Mouse (Mus musculus) liver, embryonic 12.5 days (tissue): ENCODE measurements around the gene Sumo3. TPM values are rescaled to one million over a fixed set of nuclear protein-coding genes. Genes with fewer than 3 reads are reported as not detected.

ENCODE experiments used
- ATAC-seq: fragments of 200-750 bp; cut with Nextera tagmentation; 2 replicates; pipeline ENCODE4 v1.8.0; 2017; ENCODE audit warnings: moderate number of reproducible peaks, mild to moderate bottlenecking, moderate library complexity
- H3K27ac ChIP-seq: fragments of 300-500 bp; sonication (generic); 2 replicates; pipeline ENCODE4 v1.5.1; 2016; ENCODE audit warnings: mild to moderate bottlenecking
- H3K27me3 ChIP-seq: fragments of 300-500 bp; sonication (generic); replicated peaks from 2 replicates; pipeline ENCODE4 v1.6.1; 2016; ENCODE audit warnings: mild to moderate bottlenecking, moderate library complexity
- H3K36me3 ChIP-seq: fragments of 300-500 bp; sonication (generic); 2 replicates; pipeline ENCODE4 v1.6.1; 2016; ENCODE audit warnings: mild to moderate bottlenecking, moderate library complexity
- H3K4me1 ChIP-seq: fragments of 300-500 bp; sonication (generic); 2 replicates; pipeline ENCODE4 v1.6.1; 2016
- H3K4me2 ChIP-seq: fragments of 300-500 bp; sonication (generic); 2 replicates; pipeline ENCODE4 v1.6.1; 2016; ENCODE audit warnings: mild to moderate bottlenecking, moderate library complexity
- H3K4me3 ChIP-seq: fragments of 300-500 bp; sonication (generic); 2 replicates; pipeline ENCODE4 v1.5.1; 2016; ENCODE audit warnings: mild to moderate bottlenecking, moderate library complexity
- H3K9ac ChIP-seq: fragments of 300-500 bp; sonication (generic); 2 replicates; pipeline ENCODE4 v1.6.1; 2016; ENCODE audit warnings: mild to moderate bottlenecking, moderate library complexity
- H3K9me3 ChIP-seq: fragments of 300-500 bp; sonication (generic); replicated peaks from 2 replicates; pipeline ENCODE4 v1.6.1; 2016; ENCODE audit warnings: mild to moderate bottlenecking, moderate library complexity
- WGBS: fragments of 180-500 bp; shearing (Covaris S2); methylation state at CpG from one replicate; pipeline ENCODE4 v1.1.7; 2016; ENCODE audit not compliant: insufficient replicate concordance; 5-methylcytosine and 5-hydroxymethylcytosine counted together
- polyA plus RNA-seq: library from polyadenylated mRNA; unstranded; fragments of >200 nt; fragmentation: Nextera tagmentation; extraction: Ambion mirVana; gene quantifications from 2 replicates; pipeline ENCODE4 v1.2.1, GENCODE M21; 2016

The Sumo3 gene
- polyA plus RNA-seq, 1 experiment from 2014 or later: 138 TPM

DNA sequence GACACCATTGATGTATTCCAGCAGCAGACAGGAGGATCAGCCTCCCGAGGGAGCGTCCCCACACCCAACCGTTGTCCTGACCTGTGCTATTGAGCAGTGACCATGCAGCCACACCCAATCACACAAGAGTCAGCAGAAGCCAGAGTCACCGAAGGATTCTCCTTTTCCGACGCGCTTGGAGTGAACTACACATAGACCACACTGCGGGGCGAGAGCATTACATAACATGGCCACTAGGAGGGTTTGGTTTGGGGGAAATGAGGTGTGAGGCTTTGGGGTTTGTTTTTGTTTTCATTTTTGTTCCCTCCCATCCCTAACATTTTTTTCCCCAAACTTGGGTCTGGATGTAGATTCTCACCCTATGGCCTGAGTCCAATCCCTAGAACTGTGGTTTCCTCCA is 10.3 kb downstream of the Sumo3 start:
- Histone ChIP-seq H3K27me3 (no peaks in the 10 kb centered on the region), H3K27ac (no peak overlapping the region), H3K9ac (no peak overlapping the region), H3K4me1 (peaks cover 17% of the 10 kb centered on the region; the same call in 1 of the 2 replicates), H3K36me3 (peaks cover 80% of the 10 kb centered on the region), H3K9me3 (no peaks in the 10 kb centered on the region), H3K4me2 (no peak overlapping the region), H3K4me3 (no peak overlapping the region)
- no peak for ATAC-seq
- WGBS: 87% methylated on average over 9 of the region's 9 CpGs

DNA sequence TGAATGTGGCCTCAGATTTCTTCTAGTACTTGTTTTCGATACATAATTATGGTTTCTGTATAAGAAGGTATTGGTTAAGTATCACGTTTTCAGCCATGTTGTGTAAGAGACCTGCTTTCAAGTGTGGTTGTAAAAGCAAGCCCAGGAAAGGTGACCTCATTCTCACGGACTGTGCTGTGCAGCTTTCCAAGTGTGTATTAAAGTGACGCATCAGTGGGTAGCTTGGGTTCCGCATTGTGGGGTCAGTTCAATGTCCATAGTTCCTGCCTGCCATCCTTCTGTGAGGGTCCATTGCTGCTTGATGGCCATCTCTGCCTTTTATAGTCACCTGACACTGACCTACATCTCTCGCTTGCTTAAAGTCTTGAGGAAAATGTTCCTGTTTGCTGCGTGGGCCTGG is 11.0 kb downstream of the Sumo3 start:
- ATAC-seq: 0 out of 2 replicates have a peak, but pooled peaks have one; percentile 25
- no peaks in the 10 kb centered on the region for H3K9me3 ChIP-seq
- H3K27me3 ChIP-seq: no peaks in the 10 kb centered on the region
- 86% methylated on average over 7 of the region's 7 CpGs for WGBS
- H3K27ac ChIP-seq: no peak overlapping the region
- no peak overlapping the region for H3K4me2 ChIP-seq
- H3K4me1 ChIP-seq: peaks cover 17% of the 10 kb centered on the region
- H3K36me3 ChIP-seq: peaks cover 72% of the 10 kb centered on the region
- H3K4me3 ChIP-seq: no peak overlapping the region
- H3K9ac ChIP-seq: no peak overlapping the region

DNA sequence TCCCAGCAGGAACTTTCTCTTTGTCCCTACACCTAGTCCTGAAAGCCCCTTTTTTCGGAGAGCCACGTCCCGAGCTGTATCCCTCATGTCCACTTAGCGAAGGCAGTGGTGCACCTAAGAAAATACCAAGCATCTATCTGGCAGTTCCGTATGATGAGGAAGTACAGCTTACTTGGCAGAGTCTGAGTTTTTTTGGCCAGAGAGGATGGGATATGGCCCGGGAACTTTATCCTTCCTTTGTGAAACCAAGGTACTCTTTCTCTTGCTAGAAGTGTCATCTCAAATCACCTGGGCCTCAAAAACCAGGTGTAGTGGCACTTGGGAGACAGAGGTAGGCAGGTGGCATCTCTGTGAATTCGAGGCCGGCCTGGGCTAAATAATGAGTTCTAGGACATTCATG is 15.6 kb downstream of the Sumo3 start:
- no peak for ATAC-seq
- peak overlapping the region; percentile 83 for H3K4me2 ChIP-seq
- H3K9ac ChIP-seq: peak overlapping the region; percentile 99
- H3K4me1 ChIP-seq: peaks cover 45% of the 10 kb centered on the region
- no peaks in the 10 kb centered on the region for H3K9me3 ChIP-seq
- peak overlapping the region; percentile 97 for H3K4me3 ChIP-seq
- H3K27ac ChIP-seq: peak overlapping the region; percentile 96
- peaks cover 48% of the 10 kb centered on the region for H3K36me3 ChIP-seq
- H3K27me3 ChIP-seq: no peaks in the 10 kb centered on the region
- 65% methylated on average over 8 of the region's 8 CpGs for WGBS

DNA sequence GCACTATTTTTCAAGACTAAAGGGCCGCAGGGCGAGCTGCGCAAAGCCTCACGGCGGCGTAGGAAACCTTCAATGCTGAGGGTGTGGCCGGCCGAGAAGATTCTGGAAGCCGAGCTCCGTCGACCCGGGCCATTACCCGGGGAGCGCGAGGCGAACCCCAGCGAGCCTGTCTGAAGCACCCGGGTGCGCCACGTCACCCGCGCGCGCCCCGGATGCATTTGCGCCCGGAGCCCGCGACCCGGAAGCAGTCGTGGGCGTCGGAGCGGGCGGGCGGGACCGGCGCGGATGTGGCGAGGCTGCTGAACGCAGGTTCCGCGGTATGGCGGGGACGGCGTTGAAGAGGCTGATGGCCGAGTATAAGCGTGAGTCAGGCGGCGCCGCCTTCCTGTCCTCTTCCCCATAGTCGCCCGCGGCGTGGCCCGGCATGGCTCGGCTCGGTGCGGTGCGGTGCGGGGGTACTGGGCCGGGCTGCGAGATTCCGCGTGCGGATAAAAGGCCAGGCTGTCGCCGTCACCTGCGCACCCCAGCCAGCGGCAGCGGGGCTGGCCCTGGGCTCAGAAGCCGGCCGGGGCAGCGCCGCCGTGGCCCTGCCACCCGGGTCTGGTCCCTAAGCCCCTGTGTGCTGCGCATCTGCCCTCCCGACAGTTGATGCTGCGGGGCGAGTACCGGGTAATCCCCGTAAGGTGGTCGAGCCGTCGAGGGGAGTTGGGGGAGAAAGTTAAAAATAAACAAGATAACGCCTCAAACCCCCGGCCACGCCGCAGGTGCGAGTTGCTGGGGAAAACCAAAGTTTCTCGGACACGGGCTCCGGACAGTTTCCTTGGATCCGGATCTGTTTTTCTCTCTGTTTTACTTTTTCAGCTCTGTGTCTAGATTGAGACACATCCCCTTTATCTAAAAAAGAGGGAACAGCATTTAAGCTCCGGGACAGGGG is 16.4 kb downstream of the Sumo3 start, which contains the start of gene Ube2g2:
Gene Ube2g2, plus strand, starts transcription at position 221 of the 934 bp plus-strand sequence.
- Histone ChIP-seq H3K4me1 (peaks cover 50% of the 10 kb centered on the region), H3K9ac (peak within 1 kb of the TSS; percentile 99), H3K36me3 (peaks cover 44% of the 10 kb centered on the region), H3K4me2 (peak within 1 kb of the TSS; percentile 83), H3K27ac (peak within 1 kb of the TSS; percentile 96), H3K27me3 (no peaks in the 10 kb centered on the region), H3K4me3 (peak within 1 kb of the TSS; percentile 97), H3K9me3 (no peaks in the 10 kb centered on the region)
- under 1% methylated on average over 90 of the region's 96 CpGs for WGBS
- ATAC-seq: peak; percentile 94

DNA sequence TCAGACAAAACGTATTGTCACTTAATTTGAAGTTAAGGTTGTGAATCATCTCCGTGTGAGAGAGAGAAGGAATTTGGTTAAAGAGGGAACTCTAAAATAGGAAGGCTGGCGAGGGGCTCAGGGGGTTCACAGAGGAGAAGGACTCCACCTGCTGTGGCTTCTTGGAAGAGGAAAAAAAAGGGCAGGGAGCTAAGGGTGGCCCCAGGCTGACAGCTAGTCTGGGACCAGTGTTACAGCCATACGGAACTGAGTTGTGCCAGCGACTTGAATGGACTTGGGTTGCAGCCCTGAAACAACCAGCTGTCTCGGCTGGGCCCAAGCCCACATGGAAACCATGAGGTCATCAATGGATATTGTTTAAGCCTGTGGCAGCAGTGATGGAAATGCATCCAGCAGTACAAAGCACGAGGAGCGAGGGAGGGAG is 17.2 kb downstream of the Sumo3 start:
- Histone ChIP-seq H3K4me2 (peak overlapping the region; percentile 83), H3K9me3 (no peaks in the 10 kb centered on the region), H3K4me1 (peaks cover 53% of the 10 kb centered on the region), H3K27ac (peak overlapping the region; percentile 96), H3K4me3 (peak overlapping the region; percentile 97), H3K36me3 (peaks cover 37% of the 10 kb centered on the region), H3K27me3 (no peaks in the 10 kb centered on the region), H3K9ac (peak overlapping the region; percentile 99)
- WGBS: 15% methylated on average over 8 of the region's 8 CpGs
- no peak for ATAC-seq

DNA sequence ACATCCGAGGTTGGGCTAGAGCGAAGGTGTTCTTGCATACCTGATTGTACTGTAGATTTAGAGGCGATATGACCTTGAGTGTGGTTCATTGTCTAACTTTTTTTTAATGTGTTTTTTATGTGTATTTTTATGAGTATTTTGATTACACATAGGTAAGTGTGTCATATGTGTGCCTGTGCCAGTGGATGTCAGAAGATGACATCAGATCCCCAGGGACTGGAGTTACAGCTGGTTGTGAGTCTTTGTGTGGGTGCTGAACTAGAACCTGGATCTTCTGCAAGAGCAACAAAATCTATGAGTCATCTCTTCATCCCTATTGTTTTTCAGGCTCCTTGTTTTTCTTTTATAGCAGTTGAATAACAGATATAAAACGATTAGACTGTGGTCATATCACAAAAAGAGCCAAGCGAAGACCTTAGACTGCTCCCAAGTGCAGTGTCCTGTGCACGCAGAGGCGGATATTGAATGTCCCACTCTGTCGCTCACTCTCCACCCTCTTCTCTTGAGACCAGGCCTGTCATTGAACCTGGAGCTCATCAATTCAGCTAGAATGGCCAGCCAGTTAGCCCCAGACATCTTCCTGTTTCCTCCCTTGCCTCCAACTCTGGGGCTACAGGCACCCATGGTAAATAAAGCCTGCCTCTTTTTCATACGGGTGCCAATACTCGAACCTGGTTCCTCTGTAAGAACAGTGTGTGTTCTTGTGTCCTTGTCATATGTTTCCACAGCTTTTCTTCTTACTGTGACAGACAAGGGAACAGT is 17.9 kb downstream of the Sumo3 start:
- H3K4me2 ChIP-seq: peak overlapping the region; percentile 83
- peak overlapping the region; percentile 99 for H3K9ac ChIP-seq
- peaks cover 35% of the 10 kb centered on the region for H3K36me3 ChIP-seq
- H3K9me3 ChIP-seq: no peaks in the 10 kb centered on the region
- WGBS: 87% methylated on average over 10 of the region's 10 CpGs
- peak overlapping the region; percentile 97 for H3K4me3 ChIP-seq
- H3K27me3 ChIP-seq: no peaks in the 10 kb centered on the region
- no peak for ATAC-seq
- H3K27ac ChIP-seq: no peak overlapping the region
- H3K4me1 ChIP-seq: peaks cover 61% of the 10 kb centered on the region

DNA sequence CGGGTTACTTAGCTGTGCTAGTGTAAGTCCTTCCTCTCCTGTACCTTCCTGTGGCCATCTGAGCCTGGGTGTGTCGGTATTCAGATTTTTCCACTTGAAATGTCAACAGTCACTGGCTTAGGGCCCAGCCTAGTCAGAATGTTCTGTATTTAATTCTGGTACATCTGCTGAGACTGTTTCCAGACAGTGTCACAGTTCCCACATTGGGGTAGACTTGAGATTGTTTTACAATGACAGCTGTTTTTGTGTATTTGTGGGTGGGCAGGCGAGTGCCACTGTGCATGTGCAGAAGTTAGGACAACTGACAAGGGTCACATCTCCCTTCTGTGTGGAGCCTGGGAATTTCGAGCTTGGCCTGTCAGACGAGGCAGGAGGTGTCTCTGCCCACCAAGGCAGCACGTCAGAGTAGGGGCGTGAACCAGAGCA is 18.7 kb downstream of the Sumo3 start:
- no peak for ATAC-seq
- no peak overlapping the region for H3K27ac ChIP-seq
- H3K4me2 ChIP-seq: peak overlapping the region; percentile 83
- WGBS: 68% methylated on average over 7 of the region's 7 CpGs
- H3K9me3 ChIP-seq: no peaks in the 10 kb centered on the region
- no peaks in the 10 kb centered on the region for H3K27me3 ChIP-seq
- H3K4me3 ChIP-seq: no peak overlapping the region
- H3K36me3 ChIP-seq: peaks cover 35% of the 10 kb centered on the region
- H3K9ac ChIP-seq: no peak overlapping the region
- H3K4me1 ChIP-seq: peaks cover 62% of the 10 kb centered on the region

DNA sequence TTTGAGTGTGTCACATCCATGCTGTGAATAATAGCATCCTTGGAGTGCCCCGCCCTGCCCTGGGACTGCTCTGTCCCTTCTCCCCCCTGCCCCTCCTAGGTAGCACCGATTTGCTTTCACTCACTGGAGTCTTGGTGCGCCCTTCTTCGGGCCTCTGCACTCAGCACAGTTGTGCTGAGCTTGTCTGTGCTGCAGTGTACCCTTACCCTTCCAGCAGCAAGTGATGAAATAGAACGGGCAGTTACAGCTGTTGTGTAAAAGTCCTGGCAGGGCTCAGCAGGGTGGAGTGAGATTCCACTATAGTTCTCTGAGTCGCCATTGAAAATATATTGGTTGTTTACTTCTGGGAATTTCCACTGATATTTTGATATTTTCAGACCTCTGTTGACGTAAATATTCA is 20.1 kb downstream of the Sumo3 start:
- Histone ChIP-seq H3K4me1 (peaks cover 68% of the 10 kb centered on the region), H3K27ac (no peak overlapping the region), H3K36me3 (peaks cover 46% of the 10 kb centered on the region), H3K9me3 (no peaks in the 10 kb centered on the region), H3K27me3 (no peaks in the 10 kb centered on the region), H3K4me2 (no peak overlapping the region), H3K4me3 (no peak overlapping the region), H3K9ac (no peak overlapping the region; the same call in 1 of the 2 replicates)
- no peak for ATAC-seq
- WGBS: 76% methylated on average over 7 of the region's 7 CpGs

DNA sequence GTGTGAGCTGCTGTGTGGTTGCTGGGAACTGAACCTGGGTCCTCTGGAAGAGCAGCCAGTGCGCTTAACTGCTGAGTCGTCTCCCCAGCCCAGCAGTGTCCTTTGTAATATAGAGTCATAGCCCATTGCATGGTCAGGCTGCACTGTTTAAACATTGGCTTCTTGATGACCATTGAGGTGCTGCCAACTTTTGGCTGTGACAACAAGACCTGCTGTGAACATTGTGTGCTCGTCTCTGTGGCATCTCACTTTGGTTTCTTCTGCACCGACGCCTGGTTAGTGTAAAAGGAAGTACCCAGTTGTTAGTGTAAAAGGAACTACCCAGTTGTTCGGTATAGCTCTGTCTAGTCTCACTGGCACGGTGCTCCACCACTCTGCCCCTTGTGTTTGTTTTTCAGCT is 20.7 kb downstream of the Sumo3 start:
- 44% methylated on average over 7 of the region's 7 CpGs for WGBS
- H3K9ac ChIP-seq: no peak overlapping the region
- H3K4me2 ChIP-seq: no peak overlapping the region
- no peaks in the 10 kb centered on the region for H3K27me3 ChIP-seq
- no peaks in the 10 kb centered on the region for H3K9me3 ChIP-seq
- peaks cover 52% of the 10 kb centered on the region for H3K36me3 ChIP-seq
- ATAC-seq: no peak
- 0 out of 2 replicates have a peak overlapping the region, but pooled peaks have one; percentile 15 for H3K27ac ChIP-seq
- H3K4me3 ChIP-seq: no peak overlapping the region
- H3K4me1 ChIP-seq: peaks cover 63% of the 10 kb centered on the region

DNA sequence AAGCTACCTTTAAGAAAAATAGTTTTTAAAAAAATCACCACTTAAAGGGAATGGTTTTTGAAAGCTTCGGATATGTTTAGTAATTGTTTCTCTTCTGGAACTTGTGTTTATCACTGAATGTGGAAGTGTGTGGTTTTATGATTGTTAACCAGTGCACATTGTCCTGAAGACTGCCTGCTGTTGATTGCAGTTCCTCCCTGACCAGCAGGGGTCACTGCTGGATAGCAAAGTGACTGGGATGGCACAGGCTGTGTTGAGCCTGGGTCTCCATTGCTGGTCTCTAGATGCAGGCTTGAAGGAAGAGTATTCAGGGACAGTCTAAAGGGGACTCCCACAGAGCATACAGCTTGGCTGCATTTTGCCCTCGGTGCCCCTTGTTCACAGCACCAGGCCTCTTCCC is 21.6 kb downstream of the Sumo3 start:
- 34% methylated on average over 2 of the region's 2 CpGs for WGBS
- ATAC-seq: peak; percentile 53; the same call in 1 of the 2 replicates
- Histone ChIP-seq H3K4me2 (no peak overlapping the region), H3K27me3 (no peaks in the 10 kb centered on the region), H3K4me1 (peaks cover 60% of the 10 kb centered on the region), H3K27ac (no peak overlapping the region), H3K9ac (no peak overlapping the region), H3K36me3 (peaks cover 59% of the 10 kb centered on the region), H3K4me3 (no peak overlapping the region), H3K9me3 (no peaks in the 10 kb centered on the region)

DNA sequence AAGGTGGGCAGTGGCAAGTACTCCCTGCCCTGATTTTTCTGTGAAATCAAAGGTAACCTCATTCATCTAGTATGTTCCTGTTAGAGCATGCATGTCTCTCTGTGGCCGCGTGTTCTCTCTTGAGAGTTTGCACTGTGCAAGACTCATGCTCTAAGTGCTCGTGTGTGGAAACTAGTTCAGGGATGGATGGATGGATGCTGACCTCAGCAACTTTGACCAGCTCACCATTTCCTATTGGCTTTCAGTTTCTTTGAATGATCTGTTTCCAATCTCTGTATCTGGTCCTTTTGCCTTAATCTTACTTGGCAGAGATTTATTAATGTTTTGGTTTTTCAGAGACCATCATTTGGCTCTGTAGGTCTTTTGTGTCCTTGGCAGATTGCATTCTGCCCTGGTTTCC is 23.3 kb downstream of the Sumo3 start:
- no peak for ATAC-seq
- Histone ChIP-seq H3K9me3 (no peaks in the 10 kb centered on the region), H3K36me3 (peaks cover 71% of the 10 kb centered on the region), H3K9ac (no peak overlapping the region), H3K4me2 (no peak overlapping the region), H3K4me3 (no peak overlapping the region), H3K27me3 (no peaks in the 10 kb centered on the region), H3K4me1 (peaks cover 47% of the 10 kb centered on the region), H3K27ac (no peak overlapping the region)
- 74% methylated on average over 3 of the region's 3 CpGs for WGBS

DNA sequence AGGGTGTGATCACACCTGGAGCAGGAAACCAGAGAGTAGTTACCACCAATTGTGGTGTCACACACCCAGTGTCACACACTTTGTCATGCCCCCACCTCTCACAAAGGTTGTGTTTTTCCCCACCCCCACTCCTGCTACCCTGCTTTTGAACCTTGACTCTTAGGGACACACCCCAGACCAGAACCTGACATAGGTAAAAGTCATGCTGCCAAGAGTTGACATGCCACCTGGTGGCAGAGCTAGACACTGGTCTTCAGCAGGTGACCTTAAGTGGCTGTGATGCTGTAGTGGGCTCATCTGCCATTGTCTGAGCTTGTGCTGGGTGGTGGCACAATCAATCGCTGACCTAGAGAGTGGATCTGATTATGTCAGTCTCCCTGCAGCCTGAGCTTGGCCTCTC is 24.1 kb downstream of the Sumo3 start:
- H3K4me3 ChIP-seq: no peak overlapping the region
- no peak overlapping the region for H3K27ac ChIP-seq
- ATAC-seq: no peak
- H3K36me3 ChIP-seq: peaks cover 72% of the 10 kb centered on the region
- H3K9me3 ChIP-seq: no peaks in the 10 kb centered on the region
- no peak overlapping the region for H3K4me2 ChIP-seq
- 86% methylated on average over 1 of the region's 1 CpGs for WGBS
- no peak overlapping the region for H3K9ac ChIP-seq
- H3K4me1 ChIP-seq: peaks cover 43% of the 10 kb centered on the region
- no peaks in the 10 kb centered on the region for H3K27me3 ChIP-seq
